Mouse (Mus musculus): ENCODE results near the gene Txndc11.

- TF ChIP-seq CTCF (conservative IDR thresholded peaks at IDR 0.05; ENCODE audit: low read length), result peak; percentile 98
- TF ChIP-seq POU5F1 (IDR thresholded peaks at IDR 0.05; ENCODE audit: borderline replicate concordance, low read length), result no peak
These were observed 100.2 kb downstream of the Txndc11 start for GRCm38 (mm10) chr16:11034193-11034803.
